Mouse (Mus musculus): Measurements from ENCODE around the gene Olfr243. TPM values are rescaled to one million over a fixed set of nuclear protein-coding genes. Genes with fewer than 3 reads are reported as not detected.

Olfr243 gene
- polyA plus RNA-seq (2012; rRNA removed; ENCODE audit: low replicate concordance) = not detected in 2 replicates

DNA sequence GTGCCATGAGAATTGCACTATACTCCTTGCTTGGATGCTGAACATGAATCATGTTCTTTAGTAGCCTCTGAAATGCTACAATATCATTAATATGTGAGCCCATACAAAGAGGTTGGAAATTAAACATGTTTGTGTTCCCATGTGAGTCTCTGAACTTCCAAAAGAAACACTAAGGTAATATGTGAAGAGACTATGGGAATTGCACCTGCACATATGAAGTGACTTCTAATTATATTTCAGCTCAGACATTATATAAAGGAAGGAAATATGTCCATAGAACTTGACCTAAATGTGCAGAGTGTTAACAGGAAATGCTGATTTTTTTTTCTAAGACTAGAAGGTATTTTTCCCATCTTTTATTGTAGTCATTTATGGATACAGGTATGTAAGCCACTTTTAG is at the start of gene Olfr243:
Olfr243 (plus strand) TSS at position 301 of the 400 bp plus-strand sequence.

DNA sequence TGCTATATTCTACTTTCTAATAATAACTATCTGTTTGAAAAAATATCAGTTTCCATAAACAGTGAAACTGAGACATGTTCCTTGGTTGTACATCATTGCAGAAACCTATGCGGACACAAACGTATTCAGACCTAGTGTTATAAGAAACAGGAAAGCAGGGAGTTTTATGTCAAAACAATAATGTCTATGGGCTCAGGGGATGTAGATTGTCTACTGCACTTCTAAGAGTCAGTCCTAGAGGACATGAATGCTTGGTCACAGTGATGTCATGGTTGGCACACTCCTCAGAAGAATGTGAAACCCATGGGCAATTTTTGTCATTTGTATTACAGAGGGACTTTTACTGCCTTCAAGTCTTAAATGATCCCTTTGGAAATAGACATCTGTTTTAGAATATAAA is 43.4 kb upstream of the Olfr243 start, which contains the start of gene Olfr624:
Olfr624 (minus strand) TSS at position 101 of the 400 bp plus-strand sequence.

DNA sequence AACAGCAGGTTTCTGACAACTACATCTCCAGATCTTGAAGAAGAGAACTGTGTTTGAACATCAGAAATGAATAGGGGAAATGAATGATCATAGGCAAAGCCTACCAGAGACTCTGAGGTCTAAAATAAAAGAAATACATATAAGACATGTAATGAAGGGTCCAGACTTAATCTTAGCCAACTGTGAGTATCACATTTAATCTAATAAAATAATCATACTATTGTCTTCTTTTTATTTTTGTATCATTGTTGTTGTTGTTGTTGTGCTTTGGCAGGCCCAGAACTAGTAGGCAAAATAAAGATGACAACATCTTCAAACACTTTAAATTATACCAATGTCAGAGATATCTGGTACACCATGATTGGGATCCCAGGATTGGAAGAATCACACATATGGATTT is 32.1 kb upstream of the Olfr243 start, which contains the start of gene Olfr625-ps1:
Olfr625-ps1 (plus strand) TSS at position 301 of the 400 bp plus-strand sequence.

DNA sequence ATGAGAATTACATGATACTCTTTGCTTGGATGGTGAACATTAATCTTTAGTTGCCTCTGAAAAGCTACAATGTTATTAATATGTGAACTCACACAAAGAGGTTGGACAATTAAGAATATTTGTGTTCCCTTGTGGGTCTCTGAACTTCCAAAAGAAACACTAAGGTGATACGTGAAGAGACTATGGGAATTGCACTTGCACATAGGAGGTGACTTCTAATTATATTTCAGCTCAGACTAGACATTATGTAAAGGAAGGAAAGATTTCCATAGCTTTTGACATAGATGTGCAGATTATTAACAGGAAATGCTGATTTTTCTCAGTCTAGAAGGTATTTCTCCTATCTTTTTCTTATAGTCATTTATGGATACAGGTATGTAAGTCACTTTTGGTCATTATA is 15.6 kb downstream of the Olfr243 start, which contains the start of gene Olfr628:
Olfr628 (plus strand) TSS at position 301 of the 400 bp plus-strand sequence.

DNA sequence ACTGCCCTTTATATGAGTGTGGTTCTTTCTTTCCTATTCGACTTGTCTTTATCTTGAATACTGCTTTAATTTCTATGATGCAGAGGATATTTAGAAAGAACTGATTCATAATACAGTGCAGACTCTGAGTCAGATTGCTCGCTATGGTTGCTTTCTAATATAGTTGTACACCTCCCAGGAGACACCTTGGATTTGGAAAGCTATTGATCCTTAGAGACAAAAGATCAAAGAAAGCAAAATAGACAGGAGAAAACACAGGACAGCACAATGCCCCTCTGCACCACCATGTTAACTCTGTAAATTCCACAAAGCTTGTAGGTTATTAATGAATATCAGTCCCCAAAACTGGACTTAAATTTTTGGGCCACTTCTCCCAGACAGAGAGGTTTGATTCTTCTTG is 30.4 kb downstream of the Olfr243 start, which contains the start of gene Olfr629:
Olfr629 (minus strand) TSS at position 101 of the 400 bp plus-strand sequence.

DNA sequence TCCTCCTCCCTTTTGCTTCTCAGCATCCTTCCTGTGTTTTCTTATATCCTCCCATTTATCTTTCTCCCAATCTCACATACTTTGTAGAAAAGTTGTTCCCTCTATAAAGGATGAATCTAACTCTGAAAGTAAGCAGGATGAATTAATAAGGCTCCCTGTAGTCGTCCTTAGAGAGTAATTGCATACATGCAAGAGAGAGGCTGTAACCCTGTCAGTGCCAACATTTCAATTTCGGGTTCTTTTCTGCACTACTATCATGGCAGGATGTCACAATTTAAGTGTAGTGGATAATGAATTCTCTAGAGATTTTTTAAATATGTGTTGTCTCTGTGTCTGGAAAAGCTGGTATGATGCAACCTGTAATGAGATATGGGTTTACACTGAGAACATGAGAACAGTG is 42.8 kb downstream of the Olfr243 start, which contains the start of gene Olfr630:
Olfr630 (minus strand) TSS at position 101 of the 400 bp plus-strand sequence.

Other genes starting within 250 kb of the Olfr243 start
- not detected in 2 replicates for gene Olfr608, start 244.8 kb upstream of the Olfr243 start, polyA plus RNA-seq (2012; rRNA removed; ENCODE audit: low replicate concordance)
- not detected in 2 replicates for gene Olfr609, start 216.6 kb upstream of the Olfr243 start, polyA plus RNA-seq (2012; rRNA removed; ENCODE audit: low replicate concordance)
- gene Olfr610, start 202.5 kb upstream of the Olfr243 start, polyA plus RNA-seq (2012; rRNA removed; ENCODE audit: low replicate concordance) = not detected in 2 replicates
- not detected in 2 replicates for gene Olfr611, start 193.8 kb upstream of the Olfr243 start, polyA plus RNA-seq (2012; rRNA removed; ENCODE audit: low replicate concordance)
- gene Olfr612, start 172.0 kb upstream of the Olfr243 start, polyA plus RNA-seq (2012; rRNA removed; ENCODE audit: low replicate concordance) = not detected in 2 replicates
- gene Olfr613, start 166.6 kb upstream of the Olfr243 start, polyA plus RNA-seq (2012; rRNA removed; ENCODE audit: low replicate concordance) = not detected in 2 replicates
- not detected in 2 replicates for gene Olfr615, start 158.6 kb upstream of the Olfr243 start, polyA plus RNA-seq (2012; rRNA removed; ENCODE audit: low replicate concordance)
- gene Olfr616, start 145.5 kb upstream of the Olfr243 start, polyA plus RNA-seq (2012; rRNA removed; ENCODE audit: low replicate concordance) = not detected in 2 replicates
- not detected in 2 replicates for gene Olfr617, start 141.6 kb upstream of the Olfr243 start, polyA plus RNA-seq (2012; rRNA removed; ENCODE audit: low replicate concordance)
- gene Olfr618, start 124.6 kb upstream of the Olfr243 start, polyA plus RNA-seq (2012; rRNA removed; ENCODE audit: low replicate concordance) = not detected in 2 replicates
- not detected in 2 replicates for gene Olfr619, start 114.1 kb upstream of the Olfr243 start, polyA plus RNA-seq (2012; rRNA removed; ENCODE audit: low replicate concordance)
- not detected in 2 replicates for gene Olfr620, start 102.1 kb upstream of the Olfr243 start, polyA plus RNA-seq (2012; rRNA removed; ENCODE audit: low replicate concordance)
- not detected in 2 replicates for gene Olfr622, start 72.0 kb upstream of the Olfr243 start, polyA plus RNA-seq (2012; rRNA removed; ENCODE audit: low replicate concordance)
- gene Olfr623, start 51.0 kb upstream of the Olfr243 start, polyA plus RNA-seq (2012; rRNA removed; ENCODE audit: low replicate concordance) = not detected in 2 replicates
- gene Olfr624, start 43.5 kb upstream of the Olfr243 start, polyA plus RNA-seq (2012; rRNA removed; ENCODE audit: low replicate concordance) = not detected in 2 replicates
- not detected in 2 replicates for gene Olfr625-ps1, start 32.0 kb upstream of the Olfr243 start, polyA plus RNA-seq (2012; rRNA removed; ENCODE audit: low replicate concordance)
- gene Olfr628, start 15.7 kb downstream of the Olfr243 start, polyA plus RNA-seq (2012; rRNA removed; ENCODE audit: low replicate concordance) = not detected in 2 replicates
- not detected in 2 replicates for gene Olfr629, start 30.3 kb downstream of the Olfr243 start, polyA plus RNA-seq (2012; rRNA removed; ENCODE audit: low replicate concordance)
- not detected in 2 replicates for gene Olfr630, start 42.7 kb downstream of the Olfr243 start, polyA plus RNA-seq (2012; rRNA removed; ENCODE audit: low replicate concordance)
- not detected in 2 replicates for gene Olfr69, start 56.9 kb downstream of the Olfr243 start, polyA plus RNA-seq (2012; rRNA removed; ENCODE audit: low replicate concordance)
- gene Olfr68, start 65.0 kb downstream of the Olfr243 start, polyA plus RNA-seq (2012; rRNA removed; ENCODE audit: low replicate concordance) = not detected in 2 replicates
- not detected in 2 replicates for gene Olfr67, start 77.2 kb downstream of the Olfr243 start, polyA plus RNA-seq (2012; rRNA removed; ENCODE audit: low replicate concordance)
- gene Hbb-bt, start 99.3 kb downstream of the Olfr243 start, polyA plus RNA-seq (2012; rRNA removed; ENCODE audit: low replicate concordance) = 34.6 and 126 TPM in 2 replicates
- 335 and 1,183 TPM in 2 replicates for gene Hbb-bs, start 113.4 kb downstream of the Olfr243 start, polyA plus RNA-seq (2012; rRNA removed; ENCODE audit: low replicate concordance)
- gene Hbb-bh2, start 125.8 kb downstream of the Olfr243 start, polyA plus RNA-seq (2012; rRNA removed; ENCODE audit: low replicate concordance) = not detected in 2 replicates
- not detected in 2 replicates for gene Hbb-bh1, start 128.5 kb downstream of the Olfr243 start, polyA plus RNA-seq (2012; rRNA removed; ENCODE audit: low replicate concordance)
- gene Hbb-y, start 138.5 kb downstream of the Olfr243 start, polyA plus RNA-seq (2012; rRNA removed; ENCODE audit: low replicate concordance) = not detected in 2 replicates
- gene Olfr66, start 171.6 kb downstream of the Olfr243 start, polyA plus RNA-seq (2012; rRNA removed; ENCODE audit: low replicate concordance) = not detected in 2 replicates
- gene Olfr64, start 179.8 kb downstream of the Olfr243 start, polyA plus RNA-seq (2012; rRNA removed; ENCODE audit: low replicate concordance) = not detected in 2 replicates
- gene Olfr65, start 188.8 kb downstream of the Olfr243 start, polyA plus RNA-seq (2012; rRNA removed; ENCODE audit: low replicate concordance) = not detected in 2 replicates
- gene Olfr631, start 214.2 kb downstream of the Olfr243 start, polyA plus RNA-seq (2012; rRNA removed; ENCODE audit: low replicate concordance) = not detected in 2 replicates
- gene Olfr632, start 219.7 kb downstream of the Olfr243 start, polyA plus RNA-seq (2012; rRNA removed; ENCODE audit: low replicate concordance) = 0.20 TPM in 1 of 2 replicates, not detected in the other
- gene Olfr633, start 229.8 kb downstream of the Olfr243 start, polyA plus RNA-seq (2012; rRNA removed; ENCODE audit: low replicate concordance) = not detected in 2 replicates

Measured in duodenum, adult 2 months (tissue).